Mouse (Mus musculus) C2C12 (cell line): ENCODE measurements at regions not wholly inside any gene's neighbourhood (a gene's known extent, or its start where the extent isn't known, plus 50 kb on each side); places are given as distances from the start of the nearest gene placed in this dataset.

Experiments used
- H3K27me3 ChIP-seq: one replicate; pipeline ENCODE4 v1.6.1; 2011; ENCODE audit not compliant: control insufficient read depth, insufficient read depth, insufficient read length
- H3K36me3 ChIP-seq: one replicate; pipeline ENCODE4 v1.6.1; 2011; ENCODE audit not compliant: control insufficient read depth, insufficient read depth
- H3K4me3 ChIP-seq: one replicate; pipeline ENCODE4 v1.5.1; 2011; ENCODE audit warnings: mild to moderate bottlenecking, control low read depth; ENCODE audit not compliant: poor library complexity, insufficient read depth, severe bottlenecking
- H3K79me2 ChIP-seq: one replicate; pipeline ENCODE4 v1.6.1; 2011; ENCODE audit not compliant: control insufficient read depth, insufficient read depth
- H3K79me3 ChIP-seq: one replicate; pipeline ENCODE4 v1.6.1; 2011; ENCODE audit warnings: low read depth, control low read depth
- H3ac ChIP-seq: one replicate; pipeline ENCODE3; 2011; ENCODE audit warnings: low read depth; ENCODE audit not compliant: control insufficient read depth, insufficient read length
- CEBPB ChIP-seq: IDR thresholded peaks from one replicate; pipeline ENCODE4 v1.6.1; 2011; ENCODE audit warnings: low read depth, mild to moderate bottlenecking, control low read depth, moderate library complexity
- CTCF ChIP-seq: IDR thresholded peaks from one replicate; pipeline ENCODE4 v1.5.1; 2011; ENCODE audit not compliant: control insufficient read depth, insufficient read depth, insufficient read length
- FOSL1 ChIP-seq: IDR thresholded peaks from one replicate; pipeline ENCODE4 v1.8.0; 2011; ENCODE audit warnings: mild to moderate bottlenecking, low read length; ENCODE audit not compliant: poor library complexity, insufficient read depth, severe bottlenecking
- MAX ChIP-seq: IDR thresholded peaks from one replicate; pipeline ENCODE4 v1.6.1; 2011; ENCODE audit warnings: mild to moderate bottlenecking, control low read depth
- MYOD1 ChIP-seq: IDR thresholded peaks from one replicate; pipeline ENCODE4 v1.6.1; 2011; ENCODE audit warnings: low read depth; ENCODE audit not compliant: control insufficient read depth, insufficient read length
- MYOG ChIP-seq: IDR thresholded peaks from one replicate; pipeline ENCODE4 v1.6.1; 2011; ENCODE audit not compliant: control insufficient read depth, insufficient read length; ENCODE audit errors: extremely low read depth
- USF1 ChIP-seq: IDR thresholded peaks from one replicate; pipeline ENCODE4 v1.6.1; 2011; ENCODE audit warnings: low read depth, mild to moderate bottlenecking, control low read depth, moderate library complexity

GRCm38 (mm10) chr2:161266476-161266875 lies 157.6 kb upstream of the Chd6 start:
- TF ChIP-seq MAX (no peak), MYOD1 (no peak), USF1 (no peak), CTCF (no peak), CEBPB (no peak)
- Histone ChIP-seq H3K79me2 (no peaks in the 10 kb centered on the region), H3K36me3 (no peaks in the 10 kb centered on the region), H3K4me3 (no peak overlapping the region), H3ac (no peak overlapping the region), H3K79me3 (no peaks in the 10 kb centered on the region), H3K27me3 (no peaks in the 10 kb centered on the region)

GRCm38 (mm10) chr2:161265211-161265610 lies 156.3 kb upstream of the Chd6 start:
- Histone ChIP-seq H3K79me2 (no peaks in the 10 kb centered on the region), H3K36me3 (no peaks in the 10 kb centered on the region), H3K4me3 (no peak overlapping the region), H3K27me3 (no peaks in the 10 kb centered on the region), H3ac (no peak overlapping the region), H3K79me3 (no peaks in the 10 kb centered on the region)
- no peak for TF ChIP-seq FOSL1

- H3K36me3 ChIP-seq: no peaks in the 10 kb centered on the region
- H3K79me3 ChIP-seq: no peaks in the 10 kb centered on the region
- TF ChIP-seq MYOG: no peak
- TF ChIP-seq CEBPB: no peak
- no peak for TF ChIP-seq MAX
- TF ChIP-seq CTCF: no peak
- TF ChIP-seq USF1: no peak
- TF ChIP-seq MYOD1: no peak
- TF ChIP-seq FOSL1: no peak
- H3K27me3 ChIP-seq: no peaks in the 10 kb centered on the region
- no peak overlapping the region for H3ac ChIP-seq
- H3K79me2 ChIP-seq: no peaks in the 10 kb centered on the region
- no peak overlapping the region for H3K4me3 ChIP-seq
Observed at GRCm38 (mm10) chr2:161252761-161253160, 143.9 kb upstream of the Chd6 start.

- no peak for TF ChIP-seq FOSL1
- TF ChIP-seq CEBPB: no peak
- Histone ChIP-seq H3K79me3 (no peaks in the 10 kb centered on the region), H3K79me2 (no peaks in the 10 kb centered on the region), H3K27me3 (no peaks in the 10 kb centered on the region), H3ac (no peak overlapping the region), H3K4me3 (no peak overlapping the region), H3K36me3 (no peaks in the 10 kb centered on the region)
Observed at GRCm38 (mm10) chr2:161241665-161242064, 132.8 kb upstream of the Chd6 start.

- no peaks in the 10 kb centered on the region for H3K79me2 ChIP-seq
- H3K79me3 ChIP-seq: no peaks in the 10 kb centered on the region
- no peak overlapping the region for H3ac ChIP-seq
- no peak for TF ChIP-seq CEBPB
- H3K4me3 ChIP-seq: no peak overlapping the region
- no peaks in the 10 kb centered on the region for H3K36me3 ChIP-seq
- H3K27me3 ChIP-seq: no peaks in the 10 kb centered on the region
Observed at GRCm38 (mm10) chr2:161237280-161237819, 128.5 kb upstream of the Chd6 start.

GRCm38 (mm10) chr2:161233155-161233741 lies 124.4 kb upstream of the Chd6 start:
- TF ChIP-seq MYOG (no peak), MYOD1 (no peak), CEBPB (no peak), FOSL1 (no peak), USF1 (no peak), MAX (no peak), CTCF (no peak)
- H3K27me3 ChIP-seq: no peaks in the 10 kb centered on the region
- no peak overlapping the region for H3K4me3 ChIP-seq
- H3K79me3 ChIP-seq: no peaks in the 10 kb centered on the region
- H3ac ChIP-seq: no peak overlapping the region
- H3K36me3 ChIP-seq: no peaks in the 10 kb centered on the region
- no peaks in the 10 kb centered on the region for H3K79me2 ChIP-seq

- H3K27me3 ChIP-seq: no peaks in the 10 kb centered on the region
- H3K36me3 ChIP-seq: no peaks in the 10 kb centered on the region
- no peaks in the 10 kb centered on the region for H3K79me3 ChIP-seq
- no peak overlapping the region for H3ac ChIP-seq
- H3K79me2 ChIP-seq: no peaks in the 10 kb centered on the region
- H3K4me3 ChIP-seq: no peak overlapping the region
- TF ChIP-seq MYOG (no peak), USF1 (no peak), CEBPB (no peak), CTCF (no peak), MAX (no peak), FOSL1 (no peak), MYOD1 (no peak)
Observed at GRCm38 (mm10) chr2:161231405-161231804, 122.5 kb upstream of the Chd6 start.
